Comparison of ENCODE assay signal across 7 mouse cellular contexts in genomic region chr10:77582285-77582618, GRCm38 (mm10). TPM values are rescaled to one million over a fixed set of nuclear protein-coding genes. Genes with fewer than 3 reads are reported as not detected.
DNase-seq lines count a peak whose midpoint lies in the region; ATAC-seq and TF ChIP-seq lines count a peak whose summit lies in the region.

No protein-coding gene starts in this region.

- peak overlapping the region; percentile 58 for H3K4me3 ChIP-seq in lung, postnatal 0 days (ENCODE audit: low read depth, low read length)
- peak overlapping the region; percentile 73 for H3K4me3 ChIP-seq in forebrain, embryonic 10.5 days
- H3K4me3 ChIP-seq in limb, embryonic 15.5 days = peak overlapping the region; percentile 85
- peak overlapping the region; percentile 85 for H3K4me3 ChIP-seq in stomach, embryonic 14.5 days (ENCODE audit: low read depth, low read length)

- peaks cover 13% of the 10 kb centered on the region for H3K4me1 ChIP-seq in lung, postnatal 0 days (ENCODE audit: insufficient read depth, low read depth, low read length)
- H3K4me1 ChIP-seq in forebrain, embryonic 10.5 days = peaks cover 34% of the 10 kb centered on the region
- H3K4me1 ChIP-seq in limb, embryonic 15.5 days = peaks cover 30% of the 10 kb centered on the region
- 0 out of 2 replicates have a peak, but pooled peaks cover 5% of the 10 kb centered on the region for H3K4me1 ChIP-seq in stomach, embryonic 14.5 days (ENCODE audit: control insufficient read depth, insufficient read depth, low read length)

- H3K9ac ChIP-seq in lung, postnatal 0 days (replicated peaks; ENCODE audit: low read depth) = peak overlapping the region; percentile 59
- H3K9ac ChIP-seq in limb, embryonic 15.5 days = peak overlapping the region; percentile 83
- peak overlapping the region; percentile 79 for H3K9ac ChIP-seq in stomach, embryonic 14.5 days (replicated peaks; ENCODE audit: low read depth, low read length)

- no peak for TF ChIP-seq CTCF in lung, postnatal 0 days (IDR thresholded peaks at IDR 0.05)

- H3K27me3 ChIP-seq in lung, postnatal 0 days (replicated peaks; ENCODE audit: insufficient read depth, low read length) = no peaks in the 10 kb centered on the region
- no peaks in the 10 kb centered on the region for H3K27me3 ChIP-seq in forebrain, embryonic 10.5 days (ENCODE audit: poor library complexity, severe bottlenecking)
- no peaks in the 10 kb centered on the region for H3K27me3 ChIP-seq in limb, embryonic 15.5 days
- H3K27me3 ChIP-seq in stomach, embryonic 14.5 days (ENCODE audit: control insufficient read depth, insufficient read depth, low read length) = no peaks in the 10 kb centered on the region

- no peak for DNase-seq in lung, postnatal 0 days (ENCODE audit: low spot score)
- no peak for DNase-seq in lung, postnatal 25 days (ENCODE audit: low spot score)
- no peak for DNase-seq in forebrain, embryonic 10.5 days (ENCODE audit: extremely low spot score, low spot score)
- no peak for DNase-seq in embryo, embryonic 11 days
- no peak for DNase-seq in gastrocnemius, postnatal 4 days (ENCODE audit: low spot score in 2 of 2)

- no peak for TF ChIP-seq EP300 in lung, postnatal 0 days (IDR thresholded peaks at IDR 0.05)

- peak overlapping the region; percentile 72 for H3K4me2 ChIP-seq in lung, postnatal 0 days (replicated peaks; ENCODE audit: low read depth, low read length)
- H3K4me2 ChIP-seq in limb, embryonic 15.5 days = peak overlapping the region; percentile 81
- peak overlapping the region; percentile 82 for H3K4me2 ChIP-seq in stomach, embryonic 14.5 days (replicated peaks; ENCODE audit: low read depth, low read length)

- H3K9me3 ChIP-seq in lung, postnatal 0 days (ENCODE audit: low read length) = no peaks in the 10 kb centered on the region
- H3K9me3 ChIP-seq in forebrain, embryonic 10.5 days = no peaks in the 10 kb centered on the region
- no peaks in the 10 kb centered on the region for H3K9me3 ChIP-seq in limb, embryonic 15.5 days
- no peaks in the 10 kb centered on the region for H3K9me3 ChIP-seq in stomach, embryonic 14.5 days (ENCODE audit: control insufficient read depth, low read depth, low read length)

- 5% methylated on average over 8 of the region's 8 CpGs for WGBS in lung, postnatal 0 days
- WGBS in forebrain, embryonic 10.5 days = 17% methylated on average over 8 of the region's 8 CpGs
- 6% methylated on average over 8 of the region's 8 CpGs for WGBS in limb, embryonic 15.5 days
- 5% methylated on average over 8 of the region's 8 CpGs for WGBS in stomach, embryonic 14.5 days

- no peak for ATAC-seq in lung, postnatal 0 days
- no peak for ATAC-seq in limb, embryonic 15.5 days (ENCODE audit: insufficient number of reproducible peaks, low FRiP score, low TSS enrichment, low read depth)
- peak; percentile 36; the same call in 1 of the 2 replicates for ATAC-seq in stomach, embryonic 14.5 days (ENCODE audit: insufficient number of reproducible peaks, insufficient read depth, low FRiP score, low read depth)

- no peaks in the 10 kb centered on the region for H3K36me3 ChIP-seq in lung, postnatal 0 days (ENCODE audit: insufficient read depth, low read length)
- H3K36me3 ChIP-seq in forebrain, embryonic 10.5 days (replicated peaks) = peaks cover 13% of the 10 kb centered on the region
- peaks cover 14% of the 10 kb centered on the region; the same call in 1 of the 2 replicates for H3K36me3 ChIP-seq in limb, embryonic 15.5 days
- no peaks in the 10 kb centered on the region; the same call in 1 of the 2 replicates for H3K36me3 ChIP-seq in stomach, embryonic 14.5 days (ENCODE audit: control insufficient read depth, insufficient read depth, low read length)

- H3K27ac ChIP-seq in lung, postnatal 0 days (ENCODE audit: low read length) = peak overlapping the region; percentile 97
- H3K27ac ChIP-seq in forebrain, embryonic 10.5 days = peak overlapping the region; percentile 92
- peak overlapping the region; percentile 96 for H3K27ac ChIP-seq in limb, embryonic 15.5 days
- H3K27ac ChIP-seq in stomach, embryonic 14.5 days (ENCODE audit: low read length) = peak overlapping the region; percentile 91

RNA-seq across cellular contexts. Expression of gene Pttg1ip, which starts 0.7 kb away (rescaled TPM):
- polyA plus RNA-seq in lung, postnatal 0 days (2015; fragmentation: Nextera tagmentation; extraction: Ambion mirVana) = 189 and 207 TPM in 2 replicates
- polyA plus RNA-seq in forebrain, embryonic 10.5 days (2016; fragmentation: Nextera tagmentation; extraction: Ambion mirVana) = 62.0 and 64.5 TPM in 2 replicates
- polyA plus RNA-seq in limb, embryonic 15.5 days (2015; fragmentation: Nextera tagmentation; extraction: Ambion mirVana) = 145 and 158 TPM in 2 replicates
- polyA plus RNA-seq in stomach, embryonic 14.5 days (2014; fragmentation: Nextera tagmentation; extraction: Ambion mirVana) = 198 and 200 TPM in 2 replicates
- total RNA-seq in gastrocnemius, postnatal 4 days (2021) = 100 to 1,000 TPM in 1 of 2 experiments, 10 to 100 TPM in 1; 95.8 to 103 TPM

RNA-seq across cellular contexts. Expression of gene Sumo3, which starts 23.6 kb away (rescaled TPM):
- 185 and 209 TPM in 2 replicates for polyA plus RNA-seq in lung, postnatal 0 days (2015; fragmentation: Nextera tagmentation; extraction: Ambion mirVana)
- polyA plus RNA-seq in forebrain, embryonic 10.5 days (2016; fragmentation: Nextera tagmentation; extraction: Ambion mirVana) = 439 and 448 TPM in 2 replicates
- polyA plus RNA-seq in limb, embryonic 15.5 days (2015; fragmentation: Nextera tagmentation; extraction: Ambion mirVana) = 343 and 347 TPM in 2 replicates
- 324 and 346 TPM in 2 replicates for polyA plus RNA-seq in stomach, embryonic 14.5 days (2014; fragmentation: Nextera tagmentation; extraction: Ambion mirVana)
- total RNA-seq in gastrocnemius, postnatal 4 days (2021) = 10 to 100 TPM; 92.1 to 96.0 TPM

RNA-seq across cellular contexts. Expression of gene Gm49325, which starts 23.7 kb away (rescaled TPM):
- 4.9 and 6.4 TPM in 2 replicates for polyA plus RNA-seq in lung, postnatal 0 days (2015; fragmentation: Nextera tagmentation; extraction: Ambion mirVana)
- polyA plus RNA-seq in forebrain, embryonic 10.5 days (2016; fragmentation: Nextera tagmentation; extraction: Ambion mirVana) = 3.1 and 3.4 TPM in 2 replicates
- 1.3 and 1.8 TPM in 2 replicates for polyA plus RNA-seq in limb, embryonic 15.5 days (2015; fragmentation: Nextera tagmentation; extraction: Ambion mirVana)
- polyA plus RNA-seq in stomach, embryonic 14.5 days (2014; fragmentation: Nextera tagmentation; extraction: Ambion mirVana) = 6.5 TPM in 1 of 2 replicates, not detected in the other
- 10 to 100 TPM; 13.8 to 14.9 TPM for total RNA-seq in gastrocnemius, postnatal 4 days (2021)

RNA-seq across cellular contexts. Expression of gene Ube2g2, which starts 39.8 kb away (rescaled TPM):
- 59.8 and 65.6 TPM in 2 replicates for polyA plus RNA-seq in lung, postnatal 0 days (2015; fragmentation: Nextera tagmentation; extraction: Ambion mirVana)
- polyA plus RNA-seq in forebrain, embryonic 10.5 days (2016; fragmentation: Nextera tagmentation; extraction: Ambion mirVana) = 102 and 104 TPM in 2 replicates
- 99.8 and 127 TPM in 2 replicates for polyA plus RNA-seq in limb, embryonic 15.5 days (2015; fragmentation: Nextera tagmentation; extraction: Ambion mirVana)
- 41.5 and 44.3 TPM in 2 replicates for polyA plus RNA-seq in stomach, embryonic 14.5 days (2014; fragmentation: Nextera tagmentation; extraction: Ambion mirVana)
- 10 to 100 TPM; 89.7 to 93.0 TPM for total RNA-seq in gastrocnemius, postnatal 4 days (2021)

RNA-seq across cellular contexts. Expression of gene Itgb2, which starts 52.2 kb away (rescaled TPM):
- 19.1 and 21.1 TPM in 2 replicates for polyA plus RNA-seq in lung, postnatal 0 days (2015; fragmentation: Nextera tagmentation; extraction: Ambion mirVana)
- 0.44 and 0.76 TPM in 2 replicates for polyA plus RNA-seq in forebrain, embryonic 10.5 days (2016; fragmentation: Nextera tagmentation; extraction: Ambion mirVana)
- 3.5 TPM in 2 replicates for polyA plus RNA-seq in limb, embryonic 15.5 days (2015; fragmentation: Nextera tagmentation; extraction: Ambion mirVana)
- 2.7 and 3.1 TPM in 2 replicates for polyA plus RNA-seq in stomach, embryonic 14.5 days (2014; fragmentation: Nextera tagmentation; extraction: Ambion mirVana)
- 1 to 10 TPM; 2.9 to 3.9 TPM for total RNA-seq in gastrocnemius, postnatal 4 days (2021)
